ENCODE assay signal across 8 mouse cellular contexts in genomic region chr1:88262255-88262654, GRCm38 (mm10). TPM values are rescaled to one million over a fixed set of nuclear protein-coding genes. Genes with fewer than 3 reads are reported as not detected.
DNase-seq lines count a peak whose midpoint lies in the region; ATAC-seq and TF ChIP-seq lines count a peak whose summit lies in the region.

No protein-coding gene starts in this region.

- no peaks in the 10 kb centered on the region; the same call in 1 of the 2 replicates for H3K4me1 ChIP-seq in kidney, embryonic 14.5 days (ENCODE audit: control insufficient read depth, insufficient read depth, low read length)
- H3K4me1 ChIP-seq in forebrain, embryonic 11.5 days (replicated peaks; ENCODE audit: control insufficient read depth, insufficient read depth, low read length), result no peaks in the 10 kb centered on the region

- no peak for ATAC-seq in kidney, embryonic 14.5 days (ENCODE audit: low FRiP score, low TSS enrichment)
- peak; percentile 2; the same call in 1 of the 2 replicates for ATAC-seq in megakaryocyte progenitor cell, adult 5-6 weeks (replicated peaks; ENCODE audit: poor library complexity)
- no peak for ATAC-seq in forebrain, embryonic 11.5 days (replicated peaks; ENCODE audit: low FRiP score)

- H3K4me2 ChIP-seq in kidney, embryonic 14.5 days (replicated peaks; ENCODE audit: low read depth, low read length), result no peak overlapping the region
- H3K4me2 ChIP-seq in forebrain, embryonic 11.5 days (ENCODE audit: low read depth, low read length, severe bottlenecking), result no peak overlapping the region

- H3K9me3 ChIP-seq in kidney, embryonic 14.5 days (ENCODE audit: control insufficient read depth, low read length), result peaks cover 10% of the 10 kb centered on the region; the same call in 1 of the 2 replicates
- peaks cover 25% of the 10 kb centered on the region for H3K9me3 ChIP-seq in forebrain, embryonic 11.5 days (ENCODE audit: control insufficient read depth, low read length)

- DNase-seq in kidney, adult 9 months, result peak; percentile 60
- DNase-seq in Muller cell, postnatal 12 days (ENCODE audit: inconsistent ontology term), result peak; percentile 95
- DNase-seq in brain, embryonic 14.5 days (ENCODE audit: low read depth), result peak; percentile 82
- no peak for DNase-seq in layer of hippocampus, postnatal 36 days
- no peak for DNase-seq in forebrain, embryonic 11.5 days (ENCODE audit: low spot score)
- DNase-seq in gastrocnemius, adult 18-20 months (ENCODE audit: low spot score), result no peak

- no peak for TF ChIP-seq CTCF in brain, embryonic 14.5 days (IDR thresholded peaks at IDR 0.05; ENCODE audit: borderline replicate concordance, extremely low read depth, insufficient read depth, insufficient read length)

- TF ChIP-seq POLR2A in brain, embryonic 14.5 days (IDR thresholded peaks at IDR 0.05; ENCODE audit: borderline replicate concordance, extremely low read depth, insufficient read depth, insufficient read length, poor library complexity, severe bottlenecking), result no peak

- H3K27ac ChIP-seq in kidney, embryonic 14.5 days (ENCODE audit: low read depth, low read length), result no peak overlapping the region
- H3K27ac ChIP-seq in forebrain, embryonic 11.5 days (ENCODE audit: low read depth, low read length), result no peak overlapping the region

- WGBS in kidney, embryonic 14.5 days, result 66% methylated on average over 4 of the region's 4 CpGs
- WGBS in forebrain, embryonic 11.5 days, result 89% methylated on average over 4 of the region's 4 CpGs

- H3K4me3 ChIP-seq in kidney, embryonic 14.5 days (ENCODE audit: low read length), result no peak overlapping the region
- no peak overlapping the region for H3K4me3 ChIP-seq in forebrain, embryonic 11.5 days (ENCODE audit: low read depth, low read length)

- H3K36me3 ChIP-seq in kidney, embryonic 14.5 days (ENCODE audit: control insufficient read depth, insufficient read depth, low read length), result peaks cover 72% of the 10 kb centered on the region
- peaks cover 69% of the 10 kb centered on the region for H3K36me3 ChIP-seq in forebrain, embryonic 11.5 days (ENCODE audit: control insufficient read depth, insufficient read depth, low read length)

- no peaks in the 10 kb centered on the region for H3K27me3 ChIP-seq in kidney, embryonic 14.5 days (ENCODE audit: control insufficient read depth, insufficient read depth, low read length)
- no peaks in the 10 kb centered on the region for H3K27me3 ChIP-seq in forebrain, embryonic 11.5 days (ENCODE audit: control insufficient read depth, insufficient read depth, low read length)

- no peak overlapping the region for H3K9ac ChIP-seq in kidney, embryonic 14.5 days (ENCODE audit: low read depth, low read length)
- H3K9ac ChIP-seq in forebrain, embryonic 11.5 days (ENCODE audit: low read length), result no peak overlapping the region

RNA-seq across cellular contexts. Expression of gene Hjurp, which starts 15.2 kb away (rescaled TPM):
- 98.2 and 175 TPM in 2 replicates for polyA plus RNA-seq in kidney, embryonic 14.5 days (2014; fragmentation: Nextera tagmentation; extraction: Ambion mirVana)
- polyA plus RNA-seq in brain, embryonic 14.5 days (2012; rRNA removed), result 140 and 179 TPM in 2 replicates
- 104 and 106 TPM in 2 replicates for total RNA-seq in megakaryocyte progenitor cell, adult 5-6 weeks (2015)
- 156 and 189 TPM in 2 replicates for total RNA-seq in megakaryocyte progenitor cell, adult 5-6 weeks (2017)
- 10 to 100 TPM; 30.7 to 36.6 TPM for total RNA-seq in layer of hippocampus, postnatal 36 days (2021)
- 221 and 223 TPM in 2 replicates for polyA plus RNA-seq in forebrain, embryonic 11.5 days (2014; fragmentation: Nextera tagmentation; extraction: Ambion mirVana)
- 1 to 10 TPM; 5.4 to 5.8 TPM for total RNA-seq in gastrocnemius, adult 18-20 months (2021)

RNA-seq across cellular contexts. Expression of gene Trpm8, which starts 15.2 kb away (rescaled TPM):
- not detected in 2 replicates for polyA plus RNA-seq in kidney, embryonic 14.5 days (2014; fragmentation: Nextera tagmentation; extraction: Ambion mirVana)
- 0.10 TPM in 2 replicates for polyA plus RNA-seq in brain, embryonic 14.5 days (2012; rRNA removed)
- not detected in 2 replicates for total RNA-seq in megakaryocyte progenitor cell, adult 5-6 weeks (2015)
- not detected in 2 replicates for total RNA-seq in megakaryocyte progenitor cell, adult 5-6 weeks (2017)
- total RNA-seq in layer of hippocampus, postnatal 36 days (2021), result under 1 TPM in 1 of 2 experiments, not detected in 1; 0.15 TPM
- polyA plus RNA-seq in forebrain, embryonic 11.5 days (2014; fragmentation: Nextera tagmentation; extraction: Ambion mirVana), result not detected in 2 replicates
- not detected for total RNA-seq in gastrocnemius, adult 18-20 months (2021)

RNA-seq across cellular contexts. Expression of gene Mroh2a, which starts 35.5 kb away (rescaled TPM):
- polyA plus RNA-seq in kidney, embryonic 14.5 days (2014; fragmentation: Nextera tagmentation; extraction: Ambion mirVana), result 1.4 TPM in 2 replicates
- polyA plus RNA-seq in brain, embryonic 14.5 days (2012; rRNA removed), result 0.04 and 0.14 TPM in 2 replicates
- 0.39 and 1.1 TPM in 2 replicates for total RNA-seq in megakaryocyte progenitor cell, adult 5-6 weeks (2015)
- 0.10 and 0.17 TPM in 2 replicates for total RNA-seq in megakaryocyte progenitor cell, adult 5-6 weeks (2017)
- under 1 TPM in 1 of 2 experiments, not detected in 1; 0.05 TPM for total RNA-seq in layer of hippocampus, postnatal 36 days (2021)
- 2.5 and 3.0 TPM in 2 replicates for polyA plus RNA-seq in forebrain, embryonic 11.5 days (2014; fragmentation: Nextera tagmentation; extraction: Ambion mirVana)
- total RNA-seq in gastrocnemius, adult 18-20 months (2021), result not detected

RNA-seq across cellular contexts. Expression of gene Ugt1a1, which starts 50.5 kb away (rescaled TPM):
- polyA plus RNA-seq in kidney, embryonic 14.5 days (2014; fragmentation: Nextera tagmentation; extraction: Ambion mirVana), result 0.30 and 0.61 TPM in 2 replicates
- 0.14 and 0.15 TPM in 2 replicates for polyA plus RNA-seq in brain, embryonic 14.5 days (2012; rRNA removed)
- 0.39 and 0.83 TPM in 2 replicates for total RNA-seq in megakaryocyte progenitor cell, adult 5-6 weeks (2015)
- total RNA-seq in megakaryocyte progenitor cell, adult 5-6 weeks (2017), result 0.14 and 0.83 TPM in 2 replicates
- not detected for total RNA-seq in layer of hippocampus, postnatal 36 days (2021)
- polyA plus RNA-seq in forebrain, embryonic 11.5 days (2014; fragmentation: Nextera tagmentation; extraction: Ambion mirVana), result not detected in 2 replicates
- under 1 TPM in 1 of 2 experiments, not detected in 1; 0.09 TPM for total RNA-seq in gastrocnemius, adult 18-20 months (2021)

RNA-seq across cellular contexts. Expression of gene Dnajb3, which starts 56.7 kb away (rescaled TPM):
- 9.6 and 12.7 TPM in 2 replicates for polyA plus RNA-seq in kidney, embryonic 14.5 days (2014; fragmentation: Nextera tagmentation; extraction: Ambion mirVana)
- 9.8 and 12.6 TPM in 2 replicates for polyA plus RNA-seq in brain, embryonic 14.5 days (2012; rRNA removed)
- 0.68 and 2.4 TPM in 2 replicates for total RNA-seq in megakaryocyte progenitor cell, adult 5-6 weeks (2015)
- 0.17 and 1.2 TPM in 2 replicates for total RNA-seq in megakaryocyte progenitor cell, adult 5-6 weeks (2017)
- total RNA-seq in layer of hippocampus, postnatal 36 days (2021), result 1 to 10 TPM; 2.2 to 3.0 TPM
- 11.5 and 12.5 TPM in 2 replicates for polyA plus RNA-seq in forebrain, embryonic 11.5 days (2014; fragmentation: Nextera tagmentation; extraction: Ambion mirVana)
- total RNA-seq in gastrocnemius, adult 18-20 months (2021), result not detected

Comparison
In these comparisons a context has a peak if more than half of its experiments do, and no peak if none do; other contexts are left out.
1. DNase-seq: peak in kidney, adult 9 months (single experiment), Muller cell, postnatal 12 days (single experiment) and brain, embryonic 14.5 days (single experiment); none in layer of hippocampus, postnatal 36 days (0 of 2), forebrain, embryonic 11.5 days (single experiment) and gastrocnemius, adult 18-20 months (single experiment).
2. RNA of gene Hjurp, which starts 15.2 kb away (total RNA-seq): 104 to 189 TPM in megakaryocyte progenitor cell, adult 5-6 weeks and 30.7 to 36.6 TPM in layer of hippocampus, postnatal 36 days; 5.4 to 5.8 TPM in gastrocnemius, adult 18-20 months; every median in the first group is over 4 times any median in the second.